Mouse (Mus musculus): ENCODE results near the gene Bahcc1.

Gene Bahcc1

DNA sequence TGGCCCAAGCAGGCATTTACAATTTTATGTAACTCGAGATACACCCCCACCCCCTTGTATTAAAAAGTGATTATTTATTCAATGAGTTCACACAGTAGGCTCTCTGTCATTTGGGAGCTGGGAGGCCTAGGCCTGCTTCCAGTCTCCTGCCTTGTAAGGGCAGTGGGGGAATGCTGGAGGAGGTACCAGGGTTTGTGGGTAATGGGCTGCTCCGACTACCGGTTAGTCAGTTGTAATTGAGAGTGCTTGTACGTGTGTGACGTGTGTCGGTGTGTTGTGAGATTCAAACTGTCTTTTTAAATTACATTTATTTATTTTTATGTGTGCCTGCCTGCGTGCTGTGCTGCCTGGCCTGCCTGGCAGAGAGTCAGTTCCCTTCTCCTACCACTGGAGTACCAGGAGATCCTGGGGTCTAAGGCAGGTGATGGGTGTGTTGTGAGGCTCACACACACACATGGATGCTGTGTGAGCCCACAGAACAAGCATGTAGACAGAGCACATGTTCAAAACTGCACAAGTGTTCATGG, 3.8 kb upstream of the Bahcc1 start:
- DNase-seq (ENCODE audit: low spot score in 2 of 2) = no peak

DNA sequence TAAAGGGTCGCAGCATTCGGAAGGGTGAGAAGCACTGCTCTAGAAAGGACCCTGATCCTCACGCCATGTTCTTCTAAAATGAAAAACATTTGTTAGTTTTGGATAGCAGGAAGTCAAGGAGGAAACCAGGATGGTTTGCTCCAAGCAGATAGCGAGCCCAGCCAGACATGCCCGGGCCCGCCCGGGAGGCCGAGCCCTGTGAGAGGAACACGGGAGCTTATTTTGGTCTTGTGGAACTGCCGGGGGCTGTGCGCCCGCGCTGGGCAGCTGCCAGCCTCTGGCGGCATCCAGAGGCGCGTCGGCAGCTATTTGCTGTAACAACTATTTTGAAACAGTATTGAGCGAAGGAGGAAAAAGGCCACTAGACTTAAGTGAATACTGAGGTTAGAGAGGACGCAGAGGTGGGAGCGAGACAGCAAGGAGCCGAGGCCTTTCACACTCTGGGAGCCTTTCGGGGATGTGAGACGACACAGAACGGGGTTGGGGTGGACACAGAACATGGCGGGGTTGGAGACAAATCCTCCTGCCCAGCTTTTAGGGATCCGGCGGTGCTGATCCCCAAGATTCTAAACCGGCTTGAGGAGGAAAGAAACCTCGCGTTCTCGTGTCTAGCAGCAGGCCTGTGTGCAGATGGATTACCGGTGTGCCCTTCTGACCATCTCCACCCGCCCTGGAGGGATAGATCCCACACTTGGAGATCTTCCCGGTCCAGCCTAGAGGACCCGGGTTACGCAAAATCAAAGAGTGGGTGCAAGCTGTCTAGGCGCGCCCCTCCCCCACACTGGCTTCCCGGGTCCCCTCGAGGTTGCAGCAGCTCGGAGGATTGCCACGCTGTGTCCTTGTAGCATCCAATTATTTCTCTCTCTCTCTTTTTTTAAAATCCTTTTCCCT, 2.6 kb upstream of the Bahcc1 start:
- peak in 1 of 2 experiments; percentile 41 for DNase-seq (ENCODE audit: low spot score in 2 of 2)

DNA sequence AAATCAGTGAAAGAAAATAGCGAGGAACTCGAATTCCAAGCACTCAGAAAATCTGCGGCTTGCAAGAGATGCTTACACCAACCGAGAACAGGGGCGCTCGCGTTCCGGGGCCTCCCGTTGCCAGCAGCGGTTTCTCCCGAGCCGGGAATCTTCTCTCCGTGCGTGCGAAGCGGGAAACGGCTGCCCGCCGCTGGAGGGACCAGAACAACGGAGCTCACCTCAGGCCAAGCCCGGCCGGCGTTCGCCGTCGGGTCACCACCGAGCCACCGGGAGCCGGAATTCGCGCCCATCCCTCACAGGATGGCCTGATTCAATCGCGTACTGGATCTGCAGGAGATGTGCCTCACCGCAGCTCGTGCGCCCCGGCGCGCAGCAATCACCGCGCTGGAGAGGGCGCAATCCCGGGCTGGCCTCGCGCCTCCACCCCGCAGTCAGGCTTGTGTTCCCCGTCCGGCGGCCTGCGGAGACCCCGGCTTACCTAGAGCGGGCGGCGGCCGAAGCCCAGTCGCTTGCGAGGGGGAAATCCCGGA, 1.8 kb upstream of the Bahcc1 start:
- peak; percentile 39 to 44 for DNase-seq (ENCODE audit: low spot score in 2 of 2)

DNA sequence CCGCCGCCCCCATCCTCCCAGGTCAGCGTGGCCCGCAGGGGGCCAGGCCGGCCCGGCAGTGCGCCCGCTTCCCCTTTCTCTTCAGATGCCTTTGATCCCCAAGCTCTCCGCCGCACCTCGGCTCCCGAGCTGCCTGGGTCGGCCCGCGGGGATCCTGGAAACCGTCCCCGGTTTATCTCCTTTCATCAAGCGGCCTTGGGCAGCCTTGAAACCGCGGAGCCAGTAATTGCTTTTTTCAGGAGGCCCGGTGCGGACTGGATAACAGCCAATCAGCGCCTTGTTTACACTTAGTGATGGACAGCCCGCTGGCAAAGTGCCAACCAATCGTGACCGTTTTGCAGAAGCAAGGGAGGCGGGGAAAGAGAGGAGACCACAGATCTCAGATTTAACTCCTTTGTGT, 1.4 kb upstream of the Bahcc1 start:
- DNase-seq (ENCODE audit: low spot score in 2 of 2) = peak; percentile 79 to 91

DNA sequence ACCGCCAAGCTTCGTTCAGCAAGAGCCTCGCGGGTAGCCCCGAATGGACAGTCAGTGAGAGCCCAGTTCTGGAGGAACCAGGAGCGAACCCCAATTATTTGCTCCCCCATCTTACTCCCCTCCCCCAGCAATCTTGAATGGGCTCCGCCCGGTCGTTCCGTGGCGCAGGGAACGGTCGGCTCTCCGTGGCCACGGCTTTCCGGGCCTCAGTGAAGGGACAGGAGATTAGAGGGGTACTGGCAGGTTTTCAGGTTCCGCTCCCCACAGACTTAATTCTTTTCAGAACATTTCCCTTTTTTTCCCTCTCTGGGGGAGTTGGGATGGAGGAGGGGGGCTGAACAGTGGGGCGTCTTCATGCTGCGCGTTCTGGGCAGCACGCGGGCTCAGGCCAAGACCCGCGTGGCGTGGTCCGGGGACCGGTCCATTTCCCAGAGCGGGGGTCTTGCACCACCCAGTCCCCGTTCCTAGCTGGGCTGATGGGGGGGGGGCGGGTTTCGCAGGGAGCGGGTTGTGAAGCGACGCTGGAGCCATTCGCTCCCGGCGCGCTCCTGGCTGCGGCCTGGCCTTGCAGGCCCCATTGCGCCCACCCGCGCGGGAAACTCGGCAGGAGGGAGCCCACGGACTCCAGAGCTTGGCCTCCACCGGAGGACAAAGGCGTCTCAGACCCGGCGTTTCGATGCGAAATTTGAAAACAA, 841 bp downstream of the Bahcc1 start:
- DNase-seq (ENCODE audit: low spot score in 2 of 2) = peak in 1 of 2 experiments; percentile 29

DNA sequence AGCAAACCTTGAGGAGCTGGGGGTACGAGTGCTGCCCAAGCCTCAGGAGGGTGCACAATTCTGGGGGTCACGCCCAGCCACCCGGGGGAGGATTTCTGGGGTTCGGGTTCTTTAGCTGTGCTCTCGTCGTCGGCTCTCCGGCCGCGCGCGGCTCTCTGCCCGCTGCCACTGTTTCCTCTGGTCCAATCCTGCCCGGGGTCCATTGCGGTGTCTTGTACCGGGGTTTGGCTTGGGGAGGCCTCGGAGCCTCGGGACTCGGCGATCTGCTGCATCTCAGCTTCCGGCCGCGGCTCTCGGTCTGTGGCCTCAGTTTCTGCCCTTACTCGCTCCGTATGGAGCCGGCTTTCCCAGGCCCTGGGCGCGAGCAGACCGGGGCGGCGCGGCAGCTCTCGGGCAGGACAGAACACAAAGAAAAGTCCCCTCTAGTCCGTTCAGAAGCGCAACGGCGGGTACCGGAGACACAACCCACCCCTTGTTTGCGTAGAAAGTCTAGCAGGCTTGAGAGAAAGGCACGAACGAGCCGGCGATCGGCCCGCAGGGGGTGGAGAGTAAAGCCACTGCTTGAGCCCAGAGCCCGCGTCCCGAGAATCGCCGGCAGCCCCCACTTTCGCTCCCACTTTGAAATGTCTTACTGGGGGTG, 1.5 kb downstream of the Bahcc1 start:
- peak; percentile 50 to 52 for DNase-seq (ENCODE audit: low spot score in 2 of 2)

DNA sequence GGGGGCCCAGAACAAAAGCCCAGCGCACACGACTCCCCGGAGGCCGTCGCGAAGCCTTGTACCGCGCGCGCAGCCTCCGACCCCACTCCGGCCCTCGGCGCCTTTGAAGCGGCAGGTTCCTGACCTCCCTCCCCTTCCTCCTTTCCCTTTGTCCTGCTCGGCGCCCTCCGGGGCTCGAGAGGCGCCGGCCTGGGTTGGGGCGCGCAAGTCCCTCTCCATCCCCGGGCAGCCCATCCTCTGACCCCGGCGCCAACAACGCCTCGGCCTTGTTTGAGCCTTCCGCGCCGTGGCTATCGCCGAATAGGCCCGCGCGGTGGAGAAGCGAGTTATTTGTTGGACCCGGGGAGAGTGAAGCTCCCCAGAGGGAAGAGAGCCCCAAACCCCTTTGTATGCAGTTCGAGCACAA, 2.0 kb downstream of the Bahcc1 start:
- peak; percentile 34 to 35 for DNase-seq (ENCODE audit: low spot score in 2 of 2)

DNA sequence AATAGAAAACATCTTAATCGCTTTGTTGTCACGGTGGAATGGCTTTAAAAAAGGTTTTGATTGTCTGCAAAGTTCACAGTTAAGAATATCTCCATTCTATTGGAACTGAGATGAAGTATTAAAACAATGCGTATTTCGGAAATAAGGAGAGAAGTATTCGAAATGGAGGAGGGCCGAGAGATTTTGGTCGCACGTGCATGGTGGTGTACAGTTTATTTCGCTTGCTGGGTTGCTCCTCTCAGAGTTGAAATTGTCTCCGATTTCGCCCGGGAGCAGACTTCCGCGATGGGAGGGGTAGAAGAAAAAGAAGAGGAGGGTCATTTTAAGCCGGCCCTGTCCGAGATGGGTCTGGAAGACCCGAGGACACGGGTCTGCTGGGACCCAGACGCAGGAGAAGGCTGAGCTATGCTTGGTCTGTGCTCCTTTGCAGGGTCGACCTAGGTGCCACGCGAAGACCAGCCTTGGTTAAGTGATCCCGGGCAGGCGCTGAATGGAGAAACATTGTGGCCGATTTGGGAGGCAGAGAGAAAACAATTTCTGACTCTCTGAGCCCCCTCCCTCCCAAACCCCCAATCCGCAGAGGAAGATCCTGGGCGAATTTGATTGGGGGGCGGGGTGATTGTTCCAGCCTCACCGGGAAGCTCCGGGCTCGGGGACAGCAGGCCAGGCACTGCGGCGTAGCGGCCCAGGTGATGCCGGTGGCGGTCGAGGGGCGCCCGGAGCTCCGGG, 2.8 kb downstream of the Bahcc1 start:
- no peak for DNase-seq (ENCODE audit: low spot score in 2 of 2)

DNA sequence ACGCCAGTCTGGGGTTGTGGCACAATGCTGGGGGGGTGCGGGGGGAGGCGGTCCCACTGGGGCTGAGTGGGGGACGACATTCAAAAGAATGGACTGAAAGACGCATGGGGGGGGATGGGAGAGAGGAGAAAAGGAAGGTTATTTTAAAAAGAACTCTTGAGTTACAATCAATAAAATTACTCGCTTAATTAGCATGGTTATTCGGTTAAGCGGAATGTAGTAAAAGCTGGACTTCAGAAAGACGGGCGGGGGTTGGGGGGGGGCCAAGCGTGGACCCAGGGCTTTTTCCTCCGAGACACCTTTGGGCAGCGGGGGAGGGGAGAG, 3.3 kb downstream of the Bahcc1 start:
- DNase-seq (ENCODE audit: low spot score in 2 of 2) = no peak

DNA sequence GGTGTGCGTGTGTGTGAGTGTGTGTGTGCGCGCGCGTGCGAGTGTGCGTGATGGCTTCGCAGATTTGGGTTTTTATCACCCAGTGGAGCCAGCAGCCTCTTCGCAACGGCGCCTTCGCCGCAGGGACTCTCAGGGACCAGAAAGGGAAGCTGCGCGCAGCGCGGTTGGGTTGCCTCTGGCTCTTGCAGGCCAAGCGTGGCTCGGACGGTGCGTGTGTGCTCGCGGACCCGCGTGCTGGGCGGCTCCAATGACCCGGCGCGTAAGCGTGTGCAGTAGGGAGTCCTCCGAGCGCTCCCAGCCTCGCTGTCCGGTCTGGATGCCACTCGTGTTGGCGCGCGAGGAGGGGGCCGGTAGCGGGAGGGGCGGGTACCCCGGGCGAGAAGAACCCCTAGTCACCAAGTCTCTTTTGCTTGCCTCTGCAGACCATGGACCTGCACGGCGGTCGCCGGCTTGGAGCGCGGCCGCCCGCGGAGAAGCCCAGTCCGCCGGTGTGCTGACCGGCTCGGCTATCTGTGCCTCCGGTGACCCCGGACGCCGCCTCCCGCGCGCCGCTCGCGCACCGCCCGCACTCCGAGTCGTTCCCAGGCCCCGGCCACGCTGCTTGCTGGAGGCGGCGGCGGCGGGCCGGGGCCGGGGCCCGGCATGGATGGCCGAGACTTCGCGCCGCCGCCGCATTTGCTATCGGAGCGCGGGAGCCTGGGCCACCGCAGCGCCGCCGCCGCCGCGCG, 3.9 kb downstream of the Bahcc1 start:
- DNase-seq (ENCODE audit: low spot score in 2 of 2) = peak; percentile 41 to 50

DNA sequence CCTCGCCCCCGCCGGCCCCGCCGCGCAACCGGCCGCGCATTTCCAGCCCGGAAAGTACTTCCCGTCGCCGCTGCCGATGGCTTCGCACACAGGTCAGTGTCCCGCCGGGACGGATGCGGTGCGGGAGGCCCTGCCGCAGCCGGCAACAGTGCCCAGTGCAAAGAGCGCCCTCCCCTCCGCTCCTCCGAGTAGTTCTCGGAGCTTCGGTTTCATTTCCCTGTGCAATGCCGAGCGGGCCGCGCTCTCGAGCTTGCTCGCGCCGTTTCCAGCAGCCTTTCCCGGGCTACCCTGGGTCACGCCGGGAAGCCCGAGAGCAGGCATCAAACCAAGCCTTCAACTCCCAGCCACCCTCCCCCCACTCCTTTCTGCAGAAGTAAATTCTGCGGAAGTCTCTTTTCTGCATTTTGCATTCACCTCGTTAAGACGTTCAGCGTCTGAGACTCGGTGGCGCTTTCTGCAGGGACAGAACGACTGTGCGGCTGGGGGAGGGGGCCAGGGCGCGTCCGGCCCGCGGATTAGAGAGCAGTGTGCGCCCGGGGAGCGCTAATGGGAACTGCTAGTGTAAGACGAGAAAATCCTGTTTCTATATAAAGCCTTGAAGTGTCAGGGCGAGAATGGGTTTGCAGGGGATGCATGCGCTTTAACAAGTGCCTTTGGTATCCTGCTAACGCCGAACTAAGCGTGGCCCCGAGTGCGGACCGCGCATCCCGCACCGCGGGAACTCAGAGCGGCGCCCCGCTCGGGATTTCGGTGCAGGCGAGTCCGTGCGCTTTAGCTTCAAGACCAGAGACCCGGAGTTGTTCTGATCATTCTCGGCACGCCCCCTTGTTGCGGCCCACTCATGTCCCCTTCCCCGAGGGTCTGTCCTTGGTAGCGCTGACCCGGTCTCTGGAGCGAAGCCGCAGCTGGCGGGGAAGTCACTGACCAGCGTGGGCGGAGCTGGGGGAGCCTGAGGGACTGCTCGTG, 4.7 kb downstream of the Bahcc1 start:
- DNase-seq (ENCODE audit: low spot score in 2 of 2) = peak; percentile 40 to 58

DNA sequence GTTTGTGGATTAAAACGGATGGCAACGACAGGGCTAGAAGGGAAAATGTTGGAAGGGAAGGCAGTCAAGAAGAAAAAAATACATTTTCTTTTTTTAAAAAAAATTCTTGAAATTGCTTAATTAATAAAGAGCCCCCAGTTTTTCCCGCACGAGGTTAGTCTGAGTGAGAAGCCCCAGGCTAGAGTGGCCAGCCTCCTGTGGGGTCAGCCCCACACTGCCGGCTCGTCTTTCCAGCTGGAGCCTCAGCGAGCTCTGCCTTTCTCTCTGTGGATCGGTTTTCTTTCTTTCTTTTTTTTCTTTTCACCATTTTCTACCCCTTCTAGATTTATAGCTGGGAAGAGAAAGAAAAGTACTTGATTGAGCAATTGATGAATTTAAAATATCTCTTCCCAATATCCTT, 5.6 kb downstream of the Bahcc1 start:
- DNase-seq (ENCODE audit: low spot score in 2 of 2) = no peak

DNA sequence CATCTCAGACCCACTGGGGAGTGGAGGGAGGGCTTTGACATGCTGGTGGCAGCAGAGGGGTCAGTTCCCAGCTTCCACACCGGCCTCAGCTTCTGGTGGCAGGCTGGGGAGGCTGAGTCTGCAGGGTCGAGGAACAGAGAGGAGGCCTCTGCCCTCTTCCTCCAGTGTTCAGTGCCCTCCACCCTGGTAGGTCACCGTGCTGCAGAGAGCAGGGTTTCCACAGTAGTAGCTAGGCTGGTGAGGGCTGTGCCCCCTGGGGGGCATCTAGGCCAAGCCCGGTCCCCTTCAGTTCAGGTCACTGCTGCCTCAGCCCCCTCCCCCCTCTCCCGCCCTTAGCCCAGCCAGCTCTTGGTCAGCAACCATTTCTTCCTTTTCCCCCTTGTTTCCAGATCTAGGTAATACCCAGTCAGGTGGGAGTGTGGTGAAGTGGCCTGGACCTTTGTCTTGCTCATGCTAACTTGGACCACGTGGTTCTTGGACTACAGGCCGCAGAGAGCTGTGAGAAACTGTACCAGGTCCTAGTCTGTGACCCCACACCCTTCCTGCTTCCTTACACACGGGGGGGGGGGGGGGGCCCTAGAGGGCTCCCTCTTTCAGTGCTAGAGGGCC, 6.1 kb downstream of the Bahcc1 start:
- DNase-seq (ENCODE audit: low spot score in 2 of 2) = no peak

DNA sequence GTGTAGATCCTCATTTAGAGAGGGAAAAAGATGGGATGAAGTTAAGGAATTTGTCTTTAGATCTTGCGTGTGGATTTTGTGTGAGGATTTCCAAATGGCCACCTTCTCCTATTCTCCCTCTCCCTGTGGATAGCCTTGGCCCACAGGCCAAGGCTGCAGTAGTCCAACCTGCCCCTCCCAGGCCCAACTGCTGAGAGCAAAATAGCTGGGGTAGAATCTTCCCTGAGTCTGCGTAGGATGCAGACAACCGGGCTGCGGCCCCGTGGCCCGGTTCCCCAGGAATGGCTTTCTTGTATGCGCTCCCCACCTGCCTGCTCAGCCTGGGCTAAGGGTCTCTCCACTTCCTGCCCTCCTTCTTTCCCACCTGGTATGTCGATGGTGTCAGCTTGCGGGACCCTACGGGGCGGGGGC, 6.8 kb downstream of the Bahcc1 start:
- no peak for DNase-seq (ENCODE audit: low spot score in 2 of 2)

DNA sequence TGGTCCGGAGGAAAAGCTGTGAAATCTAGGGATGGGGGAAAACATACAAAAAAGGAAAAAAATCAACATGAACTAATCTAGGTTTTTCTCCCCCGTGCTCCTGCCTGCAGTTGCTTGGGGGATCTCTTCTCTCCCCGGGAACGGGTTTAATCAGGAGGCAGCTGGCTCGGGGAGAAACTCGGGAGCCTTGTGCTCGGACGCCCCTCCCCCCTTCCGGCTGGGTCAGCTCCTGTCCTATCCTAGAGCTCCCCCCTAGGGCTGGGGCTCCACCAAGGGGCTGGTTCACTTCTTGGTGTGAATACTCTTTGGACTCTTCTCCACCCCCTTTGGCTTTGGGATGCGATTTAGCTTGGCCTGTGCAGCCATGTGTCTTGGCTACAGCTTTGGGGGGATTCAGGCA, 7.5 kb downstream of the Bahcc1 start:
- DNase-seq (ENCODE audit: low spot score in 2 of 2) = peak in 1 of 2 experiments; percentile 48

DNA sequence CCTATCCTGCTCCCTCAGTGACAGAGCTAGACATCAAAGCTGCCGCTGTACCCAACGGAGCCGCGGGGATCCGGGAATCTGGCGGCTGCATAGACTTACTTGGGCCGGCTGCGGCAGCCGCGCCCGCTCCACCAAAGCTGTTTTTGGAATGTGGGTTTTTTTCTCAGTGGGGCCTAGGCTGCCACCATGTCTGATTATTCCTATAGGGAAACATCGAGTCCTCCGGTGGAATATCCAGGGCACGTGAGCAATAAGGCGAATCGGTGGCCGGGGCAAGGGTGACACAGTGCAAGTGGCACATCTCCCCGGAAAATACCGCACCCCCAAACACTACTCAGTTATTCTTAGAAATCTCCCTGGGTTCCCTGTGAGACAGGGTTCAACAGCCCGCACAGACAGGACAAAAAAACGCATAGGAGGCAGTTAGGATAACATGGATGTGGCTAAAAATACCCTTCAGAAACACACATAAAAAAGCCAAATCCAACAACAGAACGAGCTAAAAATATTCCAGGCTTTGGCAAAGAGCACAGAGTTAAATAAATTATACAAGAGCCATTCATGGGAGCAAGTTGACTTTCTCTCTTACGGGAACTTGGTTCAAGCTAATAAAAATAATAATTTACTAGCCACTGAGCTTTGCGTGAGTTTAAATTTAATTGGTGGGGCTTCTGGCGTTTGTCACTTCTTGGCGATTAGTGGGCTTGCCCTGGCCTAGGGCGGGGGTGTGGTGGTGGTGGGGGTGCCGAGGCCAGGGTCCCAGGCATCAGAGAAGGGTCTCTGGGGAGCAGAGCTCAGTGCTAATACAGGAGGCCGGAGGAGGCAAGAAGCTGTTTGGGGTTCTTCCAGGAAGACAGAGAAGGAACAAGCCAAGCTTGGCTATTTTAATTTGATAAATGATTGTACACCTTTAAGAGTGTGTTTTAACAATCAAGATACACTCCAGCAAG, 8.5 kb downstream of the Bahcc1 start:
- DNase-seq (ENCODE audit: low spot score in 2 of 2) = no peak

DNA sequence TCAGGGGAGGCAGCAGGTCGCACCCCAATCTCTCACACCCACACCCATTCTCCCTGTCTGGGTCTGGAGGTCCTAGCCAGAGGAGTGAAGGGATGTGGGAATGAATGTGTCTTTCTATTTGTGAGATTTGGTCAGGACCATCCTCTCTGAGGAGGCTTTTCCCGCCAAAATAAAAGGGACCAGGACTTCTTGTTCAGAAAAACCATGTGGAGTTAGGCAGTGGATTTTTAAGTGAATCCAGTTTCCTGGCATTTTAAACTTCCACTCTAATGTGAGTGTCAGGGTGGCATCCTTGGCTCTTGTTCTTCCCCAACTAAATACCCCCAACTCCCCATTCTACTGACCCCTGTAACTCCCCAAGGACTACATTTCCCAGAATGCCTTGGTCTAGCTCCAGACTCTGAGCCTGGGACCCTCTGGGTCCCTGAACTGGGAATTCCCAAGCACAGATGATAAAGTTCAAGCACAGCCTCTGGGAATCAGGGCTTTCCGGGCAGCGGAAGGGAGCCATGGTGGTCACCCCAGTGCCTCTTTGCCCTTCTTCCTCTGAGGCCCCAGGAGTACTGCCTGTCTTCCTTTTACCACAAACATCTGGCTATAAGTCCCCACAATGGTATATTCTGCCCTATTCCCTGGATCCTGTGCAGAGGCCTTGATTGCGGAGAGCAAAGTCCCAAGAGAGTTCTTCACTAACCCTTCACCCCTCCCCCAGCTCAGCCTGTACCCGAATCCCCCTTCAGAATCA, 9.4 kb downstream of the Bahcc1 start:
- DNase-seq (ENCODE audit: low spot score in 2 of 2) = no peak
